Mouse (Mus musculus): ENCODE measurements around the gene Ucn2.

The Ucn2 gene

DNA sequence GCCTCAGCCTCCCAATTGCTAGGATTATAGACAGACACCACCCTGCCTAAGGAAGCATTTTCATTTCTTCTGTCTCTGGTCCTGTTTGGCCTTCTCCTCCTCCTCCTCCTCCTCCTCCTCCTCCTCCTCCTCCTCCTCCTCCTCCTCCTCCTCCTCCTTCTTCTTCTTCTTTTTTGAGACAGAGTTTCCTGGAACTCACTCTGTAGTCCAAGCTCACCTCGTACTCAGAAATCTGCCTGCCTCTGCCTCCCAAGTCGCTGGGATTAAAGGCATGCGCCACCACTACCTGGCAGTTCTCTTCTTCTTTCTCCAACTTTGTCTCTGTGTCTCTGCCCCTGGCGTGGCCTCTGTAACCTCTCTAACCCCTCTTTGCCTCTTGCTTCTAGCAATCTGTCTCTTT is at the start of gene Ucn2:
Ucn2 (plus strand) TSS at position 301 of the 400 bp plus-strand sequence.
- no peak for DNase-seq

DNA sequence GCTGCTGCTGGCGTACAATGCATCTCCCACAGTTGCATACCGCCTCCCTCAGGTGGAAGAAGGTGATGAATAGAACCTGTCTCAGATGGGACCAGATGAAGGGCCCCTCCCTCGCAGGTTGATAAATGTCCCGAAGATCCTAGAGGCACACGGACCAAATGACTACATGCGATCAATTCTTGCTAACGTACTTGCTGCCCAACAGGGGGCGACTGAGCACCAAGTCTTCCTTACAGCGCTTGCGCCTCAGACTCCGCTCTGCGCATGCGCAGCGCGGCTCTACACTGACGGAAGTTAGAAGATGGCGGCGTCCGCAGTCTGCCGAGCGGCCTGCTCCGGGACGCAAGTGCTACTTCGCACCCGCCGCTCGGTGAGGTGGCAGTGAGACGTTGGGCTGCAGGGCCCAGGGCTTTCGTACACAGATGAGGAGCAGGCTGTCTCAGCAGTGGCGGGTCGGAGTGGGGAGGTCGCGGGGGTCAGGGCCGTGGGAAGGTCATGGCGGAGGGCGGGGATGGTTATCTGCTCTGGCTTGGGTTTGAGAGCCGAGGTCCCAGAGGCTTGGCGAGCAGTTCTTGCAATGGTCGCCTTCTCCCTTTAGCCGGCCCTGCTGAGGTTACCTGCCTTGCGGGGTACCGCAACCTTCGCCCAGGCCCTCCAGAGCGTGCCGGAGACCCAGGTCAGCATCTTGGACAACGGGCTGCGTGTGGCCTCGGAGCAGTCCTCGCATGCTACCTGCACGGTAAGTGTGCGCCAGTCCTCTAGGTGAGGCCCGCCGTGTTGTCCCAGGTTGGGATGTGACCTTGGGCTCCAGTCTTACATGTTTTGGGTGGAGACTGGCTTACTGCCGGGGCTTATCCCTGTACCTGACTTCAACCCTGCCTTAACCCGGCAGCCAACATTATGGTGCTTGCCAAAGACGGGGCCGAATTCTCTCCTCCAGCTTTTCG is 49.1 kb upstream of the Ucn2 start, which contains the start of gene Uqcrc1:
Uqcrc1 (plus strand) TSS at position 216 of the 947 bp plus-strand sequence.
- peak; percentile 97 for DNase-seq

GRCm38 (mm10) chr9:108945111-108945510 is 40.7 kb upstream of the Ucn2 start:
- DNase-seq, result no peak

DNA sequence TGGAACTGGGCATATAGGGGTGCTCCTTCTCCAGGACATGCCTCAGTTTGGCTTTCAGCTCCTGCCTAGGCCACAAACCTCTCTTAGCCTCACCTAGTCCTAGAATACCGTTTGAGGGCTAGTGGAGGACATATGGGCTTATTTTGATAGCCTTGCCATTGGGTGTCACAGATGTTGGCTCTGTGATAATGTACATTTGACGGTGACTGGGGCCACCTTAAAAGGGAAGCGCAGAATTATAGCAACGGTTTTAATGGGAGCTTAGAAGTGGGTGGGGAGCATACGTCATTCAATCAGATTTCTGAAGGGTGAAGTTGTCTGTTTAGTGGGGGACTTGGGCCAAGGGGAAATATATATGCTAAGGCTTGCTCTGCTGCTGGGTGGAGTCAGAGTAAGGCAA is 40.2 kb upstream of the Ucn2 start:
- no peak for DNase-seq

- peak; percentile 67 for DNase-seq
Observed at GRCm38 (mm10) chr9:108949231-108949966, 36.4 kb upstream of the Ucn2 start.

DNA sequence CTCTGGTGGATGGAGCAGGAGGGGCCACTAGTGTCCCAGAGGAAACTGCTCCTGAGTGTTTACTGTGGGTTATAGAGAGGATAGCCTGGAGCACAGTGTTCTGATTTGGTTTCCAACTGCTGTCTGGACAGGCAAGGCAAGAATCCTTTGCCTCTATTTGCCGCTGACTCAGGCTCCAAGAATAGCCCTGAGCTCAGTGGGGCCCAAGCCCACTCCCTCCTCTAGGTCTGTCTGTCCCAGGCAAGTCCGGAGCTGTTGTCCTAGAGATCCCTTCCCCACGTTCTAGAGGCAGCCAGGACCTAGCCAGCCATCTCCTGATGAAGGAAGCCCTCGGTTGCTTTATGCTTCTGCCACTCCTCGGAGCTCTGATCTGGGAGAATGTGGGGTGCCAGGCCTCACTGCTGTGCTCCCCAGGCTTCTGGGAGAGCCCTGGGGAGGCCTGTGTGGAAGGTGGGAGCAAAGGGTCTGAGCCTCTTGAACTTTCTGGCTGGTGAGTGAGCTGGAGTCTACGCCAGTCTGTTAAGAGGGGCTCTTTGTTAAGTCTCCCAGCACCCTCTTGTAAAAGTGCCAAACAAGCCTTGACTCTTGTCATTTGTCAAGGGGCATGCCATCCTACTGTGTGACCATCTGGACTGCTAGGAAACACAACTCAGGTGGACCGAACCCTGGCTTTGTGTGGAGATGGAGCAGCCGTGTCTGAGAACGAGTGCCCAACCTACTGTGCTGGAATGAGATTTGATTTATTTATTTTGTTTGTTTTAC is 35.7 kb upstream of the Ucn2 start:
- no peak for DNase-seq

GRCm38 (mm10) chr9:108953081-108953636 is 32.7 kb upstream of the Ucn2 start, which contains the start of gene Col7a1:
Col7a1 (plus strand) TSS chr9:108953586.
- DNase-seq, result no peak

DNA sequence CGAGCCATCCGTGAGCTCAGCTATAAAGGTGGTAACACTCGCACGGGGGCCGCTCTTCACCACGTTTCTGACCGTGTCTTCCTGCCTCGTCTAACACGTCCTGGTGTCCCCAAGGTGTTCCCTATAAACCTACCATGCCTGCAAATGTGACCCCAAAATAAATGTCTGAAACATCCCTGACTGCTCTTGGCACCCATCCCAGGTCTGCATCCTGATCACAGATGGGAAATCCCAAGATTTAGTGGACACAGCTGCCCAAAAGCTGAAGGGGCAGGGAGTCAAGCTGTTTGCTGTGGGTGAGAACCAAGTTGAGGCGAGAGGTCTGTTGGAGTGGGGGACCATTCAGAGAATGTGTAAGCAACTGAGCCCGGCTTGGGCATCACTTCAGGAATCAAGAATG is 30.6 kb upstream of the Ucn2 start:
- DNase-seq, result no peak

- no peak for DNase-seq
Observed at GRCm38 (mm10) chr9:108955846-108956245, 30.0 kb upstream of the Ucn2 start.

DNA sequence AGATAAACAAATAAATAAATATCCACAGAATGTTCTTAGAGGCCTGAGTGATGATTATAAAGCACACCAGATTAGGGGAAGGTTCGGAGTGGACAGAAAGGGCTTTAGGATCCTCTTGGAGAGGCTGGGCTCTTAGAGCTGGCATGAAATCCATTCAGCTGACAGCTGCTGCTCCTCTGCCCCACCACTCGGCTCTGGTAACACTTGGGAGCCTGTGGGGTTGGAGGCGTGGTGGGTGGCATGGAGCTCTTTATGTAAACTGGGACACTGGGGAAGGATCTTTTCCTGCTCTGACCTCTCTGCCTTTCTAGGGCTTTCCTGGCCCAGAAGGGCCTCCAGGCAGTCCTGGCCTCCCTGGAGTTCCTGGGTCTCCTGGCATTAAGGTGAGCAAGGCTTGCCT is 22.2 kb upstream of the Ucn2 start:
- no peak for DNase-seq

DNA sequence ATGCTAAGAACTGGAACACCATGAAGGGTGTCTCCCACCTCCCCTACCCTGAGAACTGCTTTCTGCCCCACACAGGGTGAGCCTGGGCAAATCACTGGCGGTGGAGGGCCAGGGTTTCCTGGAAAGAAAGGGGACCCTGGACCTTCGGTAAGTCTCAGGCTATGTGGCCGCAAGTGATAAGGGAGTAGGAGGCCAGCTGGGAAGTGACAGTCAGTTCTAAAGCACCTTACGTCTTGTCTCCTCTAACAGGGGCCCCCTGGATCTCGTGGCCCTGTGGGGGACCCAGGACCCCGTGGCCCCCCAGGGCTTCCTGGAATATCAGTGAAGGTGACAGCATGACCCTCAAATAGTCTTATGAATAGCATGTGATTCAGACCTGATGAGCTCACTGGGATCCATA is 21.5 kb upstream of the Ucn2 start:
- no peak for DNase-seq

GRCm38 (mm10) chr9:108970623-108971022 is 15.2 kb upstream of the Ucn2 start:
- no peak for DNase-seq

GRCm38 (mm10) chr9:108976483-108976882 is 9.3 kb upstream of the Ucn2 start:
- DNase-seq, result no peak

GRCm38 (mm10) chr9:108977966-108978365 is 7.8 kb upstream of the Ucn2 start:
- DNase-seq, result no peak

DNA sequence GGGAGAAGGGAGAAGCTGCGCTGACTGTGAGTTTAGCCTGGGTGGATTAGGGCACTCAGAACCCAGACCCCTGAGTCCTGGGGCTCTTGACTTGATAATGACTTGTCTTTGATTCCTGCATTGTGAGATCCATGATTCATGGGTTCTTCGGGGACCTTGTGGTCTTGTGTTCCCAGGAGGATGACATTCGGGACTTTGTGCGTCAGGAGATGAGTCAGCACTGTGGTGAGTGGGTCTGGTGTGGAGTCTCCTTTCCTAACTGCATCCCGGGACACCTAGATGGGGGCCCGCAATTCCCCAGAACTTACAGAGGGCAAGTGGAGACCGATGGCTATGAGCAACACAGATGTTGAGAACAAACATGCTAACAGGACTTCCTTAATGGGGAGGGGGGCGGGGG is 3.3 kb upstream of the Ucn2 start:
- DNase-seq, result no peak

GRCm38 (mm10) chr9:108983209-108983608 is 2.6 kb upstream of the Ucn2 start:
- DNase-seq, result no peak

- peak; percentile 46 for DNase-seq
Observed at GRCm38 (mm10) chr9:108987704-108988350, 2.0 kb downstream of the Ucn2 start.

- DNase-seq, result no peak
Observed at GRCm38 (mm10) chr9:108989802-108990461, 4.1 kb downstream of the Ucn2 start.

DNA sequence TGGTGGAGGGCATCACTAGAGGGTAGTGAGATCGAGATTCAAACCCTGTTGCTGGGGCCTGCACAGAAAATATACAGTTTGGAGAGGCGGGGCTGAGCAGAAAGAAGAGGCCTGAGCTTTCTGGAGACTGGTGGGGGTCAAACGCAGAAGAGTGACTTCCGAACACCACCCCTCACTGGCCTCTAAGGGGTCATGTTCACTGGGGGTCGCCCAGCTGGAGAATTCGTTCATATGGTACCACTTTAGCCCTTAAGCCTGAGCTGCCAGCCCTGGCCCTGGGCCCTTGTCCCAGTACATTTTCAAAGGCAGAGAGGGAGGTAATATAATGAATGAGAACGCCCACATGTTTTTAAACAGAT is 4.6 kb downstream of the Ucn2 start:
- DNase-seq, result no peak

DNA sequence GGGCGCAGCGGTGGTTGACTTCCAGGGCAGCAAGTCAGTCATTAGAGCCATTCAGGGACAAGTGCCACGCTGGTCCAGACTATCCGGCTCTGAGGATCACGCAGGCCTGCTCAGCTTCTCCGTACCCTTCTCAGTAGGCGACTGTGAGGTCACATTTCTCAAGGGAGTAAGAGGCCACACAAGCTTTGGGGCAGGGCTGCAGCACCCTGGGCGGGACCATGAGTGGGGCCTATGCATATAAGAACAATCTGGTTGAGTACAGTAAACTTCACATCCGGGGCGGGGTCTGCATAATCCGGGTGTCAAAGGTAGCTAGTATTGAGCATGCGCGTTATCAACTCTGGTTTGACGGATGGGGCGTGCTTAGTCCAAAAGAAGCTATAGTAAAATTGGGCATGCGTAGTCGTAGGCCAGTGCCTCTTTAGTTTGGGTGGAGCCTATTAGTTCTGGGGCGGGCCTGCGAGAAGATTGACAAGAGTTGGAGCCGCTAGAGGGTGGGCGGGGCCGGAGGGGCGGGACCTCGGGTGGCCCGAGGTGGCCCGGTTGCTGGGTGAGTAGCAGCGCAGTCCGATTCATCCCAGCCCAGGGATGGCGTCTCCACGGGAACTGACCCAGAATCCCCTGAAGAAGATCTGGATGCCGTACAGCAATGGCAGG is 5.7 kb downstream of the Ucn2 start, which contains the start of gene Pfkfb4:
Pfkfb4 (plus strand) TSS at position 351 of the 657 bp plus-strand sequence.
- peak; percentile 99 for DNase-seq

- no peak for DNase-seq
Observed at GRCm38 (mm10) chr9:108992085-108992469, 6.3 kb downstream of the Ucn2 start.

Measured in kidney, postnatal 14 days (tissue).